Mouse (Mus musculus) layer of hippocampus, adult 18-20 months (tissue): ENCODE results near the gene Fxyd5. TPM values are rescaled to one million over a fixed set of nuclear protein-coding genes. Genes with fewer than 3 reads are reported as not detected.

Source experiments
- DNase-seq, 2 experiments: peaks; one replicate each; pipeline ENCODE4 v3.0.0; 2022; ENCODE audit warnings: low spot score in 2 of 2
- long read RNA-seq: library from polyadenylated mRNA; stranded (forward); transcript quantifications from one replicate; pipeline ENCODE4 v2.0.0, GENCODE M21; 2021
- total RNA-seq, 2 experiments: library from RNA; stranded (reverse); gene quantifications; 2 replicates each; pipeline ENCODE4 v1.2.3; 2021

Fxyd5 gene
- 10 to 100 TPM; 16.8 to 21.5 TPM for total RNA-seq
- long read RNA-seq, partial matches to known transcripts, result 1 of 11 reads
- long read RNA-seq, other reads (novel, unspliced or antisense), result 6 of 11 reads

DNA sequence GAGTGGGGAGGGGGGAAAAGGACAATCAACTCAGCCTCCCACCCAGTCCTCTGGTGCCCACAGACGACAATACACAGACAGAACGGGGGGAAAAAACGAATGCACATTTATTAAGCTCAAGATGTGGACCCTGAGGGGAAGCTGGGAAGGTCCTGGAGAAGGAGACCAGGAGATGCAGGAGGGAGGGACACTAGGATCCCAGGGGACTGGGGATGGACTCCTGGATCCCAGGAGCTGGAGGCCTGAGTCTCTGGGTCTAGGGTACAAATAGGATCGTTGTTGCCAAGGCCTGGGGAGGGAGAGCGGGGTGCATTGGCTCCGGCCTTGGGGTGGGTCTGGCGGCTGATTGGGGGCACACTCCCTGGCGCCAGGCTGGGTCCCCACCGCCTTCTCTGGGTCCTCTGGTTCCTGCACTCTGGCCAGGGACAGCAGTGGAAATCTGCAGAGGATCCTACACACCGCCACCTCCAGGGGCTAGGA lies at the start of gene Fxyd5:
Gene Fxyd5, minus strand, starts transcription at position 51 of the 480 bp plus-strand sequence.
- no peak for DNase-seq

DNA sequence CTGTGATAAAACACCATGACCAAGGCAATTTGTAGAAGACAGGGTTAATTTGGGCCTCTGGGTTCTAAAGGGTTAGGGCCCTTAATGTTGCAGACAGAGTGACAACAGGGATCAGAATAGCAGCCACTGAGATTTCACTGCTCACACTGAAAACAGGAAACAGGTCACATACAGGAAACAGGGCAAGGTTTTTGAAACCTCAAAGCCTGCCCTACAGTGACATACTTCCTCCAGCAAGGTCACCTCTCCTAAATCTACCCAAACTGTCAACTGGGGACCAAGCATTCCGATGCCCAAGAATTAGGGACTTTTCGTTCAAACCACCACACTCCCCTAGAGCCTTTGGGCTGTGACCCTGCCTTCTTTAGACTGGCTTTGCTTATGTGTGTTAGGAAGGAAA lies 47.4 kb upstream of the Fxyd5 start:
- no peak for DNase-seq

DNA sequence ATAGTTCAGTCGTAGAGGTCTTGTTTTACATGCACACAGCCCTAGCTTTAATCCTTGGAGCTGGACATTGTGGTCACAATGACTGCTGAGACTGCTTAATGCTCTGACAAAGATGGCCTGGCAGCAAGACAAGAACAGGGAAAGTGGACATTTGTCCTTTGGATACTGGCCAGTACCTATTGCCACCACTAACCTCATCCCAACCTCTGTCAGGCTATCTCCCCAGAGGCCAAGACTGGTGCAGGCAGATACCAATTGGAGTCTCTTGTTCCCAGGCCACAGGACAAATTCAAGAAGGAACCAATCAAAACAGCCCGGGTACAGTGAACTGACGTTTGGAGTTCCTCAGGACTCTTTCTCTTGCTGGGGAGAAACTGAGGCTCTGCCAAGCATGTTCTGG lies 45.9 kb upstream of the Fxyd5 start:
- DNase-seq, result no peak

DNA sequence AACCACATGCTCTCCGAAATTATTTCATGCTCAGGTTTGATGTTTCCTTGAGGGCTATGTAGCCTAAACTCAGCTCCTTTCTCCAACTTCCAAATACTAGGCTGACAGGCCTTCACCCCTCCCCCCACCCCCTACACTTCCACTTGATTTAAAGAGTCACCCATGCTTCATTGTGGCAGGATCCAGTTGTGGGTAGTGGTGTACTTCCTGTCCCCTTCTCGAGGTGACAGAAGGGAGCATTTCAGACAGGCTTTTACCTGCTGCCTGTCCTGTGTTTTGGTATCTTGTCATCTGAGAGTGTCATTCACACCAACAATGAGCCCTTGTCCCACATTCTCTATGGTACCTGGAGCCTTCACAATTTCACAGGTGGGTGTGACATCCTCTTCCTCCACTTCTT lies 45.0 kb upstream of the Fxyd5 start:
- DNase-seq, result no peak

DNA sequence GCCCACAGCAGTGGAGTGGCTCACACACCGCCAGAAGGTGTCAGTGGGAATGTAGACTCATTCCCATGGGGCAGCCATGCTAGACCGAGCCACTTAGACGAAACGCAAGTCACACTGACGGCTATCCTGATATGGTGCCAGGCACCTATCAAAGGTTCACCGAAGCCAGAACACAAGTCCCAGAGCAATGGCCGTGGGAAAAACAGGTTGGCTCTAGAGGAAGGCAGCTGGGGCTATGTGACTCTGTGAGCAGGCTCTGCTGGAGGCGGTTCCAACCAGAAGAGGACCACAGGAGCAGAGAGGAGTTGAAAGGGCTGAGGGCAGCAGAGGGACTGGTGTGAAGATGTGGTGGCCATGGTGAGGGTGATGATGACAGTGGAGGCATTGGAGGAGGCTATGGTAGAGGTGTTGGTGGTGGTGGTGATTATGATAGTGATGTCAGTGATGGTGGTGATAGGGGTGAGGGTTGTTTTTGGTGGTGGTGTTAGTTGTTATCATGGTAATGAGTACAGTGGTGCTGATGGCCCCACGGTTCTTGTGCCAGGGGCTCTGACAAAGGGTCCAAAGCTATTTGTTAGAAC lies 44.0 kb upstream of the Fxyd5 start:
- DNase-seq, result no peak

DNA sequence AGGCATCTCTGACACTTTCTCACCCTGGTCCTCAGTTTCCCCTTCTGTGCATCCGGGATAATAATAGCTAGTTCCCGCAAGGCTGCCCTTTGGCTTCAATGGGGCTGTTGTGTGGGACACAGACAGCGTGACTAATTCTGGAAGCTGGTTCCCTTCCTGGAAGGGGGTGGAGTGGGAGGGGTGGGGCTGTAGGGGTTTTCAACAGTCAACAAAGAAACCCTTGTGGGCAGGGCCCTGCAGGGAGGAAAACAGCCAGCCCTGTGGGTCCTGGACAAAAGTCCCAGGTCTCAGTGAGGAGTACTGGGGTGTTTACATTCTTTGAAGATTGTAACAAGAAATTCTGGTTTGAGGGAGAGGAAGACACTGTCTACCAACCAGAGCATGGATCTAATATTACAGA lies 42.9 kb upstream of the Fxyd5 start:
- peak in 1 of 2 experiments; percentile 61 for DNase-seq

DNA sequence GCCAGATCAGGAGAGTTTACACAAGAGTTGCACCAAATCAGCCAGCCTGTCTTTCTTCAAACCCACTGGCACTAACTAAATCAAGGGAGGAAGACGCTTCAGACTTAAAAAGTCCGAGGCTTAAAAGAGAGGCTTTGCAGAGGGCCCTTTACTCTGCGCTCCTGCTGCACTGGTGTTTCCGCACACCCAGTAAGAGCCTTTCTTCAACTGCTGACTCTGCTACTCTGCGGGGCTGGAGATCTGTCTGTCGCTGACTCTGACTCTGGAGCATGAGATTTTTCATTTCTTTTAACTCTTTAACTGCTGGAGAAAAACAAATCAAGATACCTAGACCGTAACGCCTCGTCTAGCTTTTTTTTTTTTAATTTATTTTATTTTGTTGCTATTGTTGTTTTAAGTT lies 41.9 kb upstream of the Fxyd5 start:
- no peak for DNase-seq

DNA sequence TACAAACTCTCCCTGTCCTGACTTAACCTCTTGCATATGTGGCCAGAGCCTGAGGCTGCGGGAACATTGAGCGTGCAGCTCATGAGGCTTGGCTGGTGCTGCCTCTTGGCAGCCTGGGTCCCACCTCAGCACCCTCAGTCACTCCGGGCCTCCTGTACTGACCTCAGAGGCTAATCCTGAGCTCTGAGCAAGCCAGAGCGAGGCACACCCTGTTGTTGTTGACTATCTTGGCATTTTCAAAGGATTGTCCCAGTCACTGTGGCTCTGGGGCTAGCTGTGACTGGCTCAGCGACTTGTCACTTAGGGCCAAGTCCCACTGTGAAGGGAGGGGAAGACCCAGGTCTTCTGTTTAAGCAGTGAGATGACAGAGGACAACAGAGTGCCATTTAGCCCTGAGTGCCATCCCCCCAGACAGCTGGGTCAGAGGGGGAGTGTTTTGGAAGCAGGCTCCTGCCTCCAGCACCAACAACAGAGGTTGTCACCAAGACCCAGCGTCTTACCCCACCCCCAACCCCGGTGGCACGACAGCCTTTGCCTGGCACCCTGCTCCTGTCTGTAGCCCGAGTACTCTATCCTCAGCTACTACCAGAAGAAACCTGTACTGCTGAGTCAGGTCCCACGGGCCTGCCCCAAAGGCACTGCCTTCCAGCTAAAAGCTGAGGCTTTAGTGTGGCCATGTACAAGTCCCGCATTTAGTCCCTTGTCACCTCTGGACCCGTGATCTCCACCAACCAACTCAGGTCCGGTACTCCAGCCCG lies 40.7 kb upstream of the Fxyd5 start:
- peak in 1 of 2 experiments; percentile 56 for DNase-seq

DNA sequence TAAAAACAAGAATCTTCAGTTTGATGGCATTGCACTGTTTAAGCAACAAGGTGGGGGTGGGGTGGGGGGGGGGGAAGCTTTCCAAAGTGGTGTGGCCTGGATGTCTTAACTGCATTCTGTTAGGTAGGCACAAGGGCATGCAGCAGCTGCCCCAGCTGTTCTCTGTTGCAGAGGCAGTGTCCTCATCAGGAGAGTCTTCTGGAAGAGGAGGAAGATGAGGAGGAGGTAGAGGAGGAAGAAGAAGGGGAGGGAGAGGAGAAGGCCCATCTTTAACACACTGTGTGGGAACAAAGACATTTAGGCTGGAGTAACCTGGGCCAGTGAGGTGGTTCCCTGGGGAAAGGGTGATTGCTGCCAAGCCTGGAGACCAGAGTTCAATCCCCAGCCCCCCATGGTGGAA lies 39.8 kb upstream of the Fxyd5 start:
- no peak for DNase-seq

DNA sequence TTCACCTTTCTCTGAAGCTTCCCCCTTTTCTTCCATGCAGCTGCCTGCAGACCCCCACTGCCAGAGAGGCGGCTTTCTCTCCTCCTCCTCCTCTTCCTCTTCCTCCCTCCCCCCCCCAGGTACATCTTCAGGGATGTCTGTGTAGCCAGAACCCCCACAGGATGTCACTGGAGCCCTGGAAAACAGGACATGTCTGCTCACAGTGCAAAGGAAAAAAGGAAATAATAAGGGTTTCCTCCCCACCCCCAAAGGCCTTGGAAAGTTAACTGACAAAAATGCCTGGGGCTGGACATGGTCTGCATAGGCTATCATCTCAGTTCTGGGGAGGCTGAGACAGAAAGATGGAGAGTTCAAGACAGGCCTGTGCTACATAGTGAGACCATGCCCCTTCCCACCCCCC lies 38.8 kb upstream of the Fxyd5 start:
- DNase-seq, result no peak

DNA sequence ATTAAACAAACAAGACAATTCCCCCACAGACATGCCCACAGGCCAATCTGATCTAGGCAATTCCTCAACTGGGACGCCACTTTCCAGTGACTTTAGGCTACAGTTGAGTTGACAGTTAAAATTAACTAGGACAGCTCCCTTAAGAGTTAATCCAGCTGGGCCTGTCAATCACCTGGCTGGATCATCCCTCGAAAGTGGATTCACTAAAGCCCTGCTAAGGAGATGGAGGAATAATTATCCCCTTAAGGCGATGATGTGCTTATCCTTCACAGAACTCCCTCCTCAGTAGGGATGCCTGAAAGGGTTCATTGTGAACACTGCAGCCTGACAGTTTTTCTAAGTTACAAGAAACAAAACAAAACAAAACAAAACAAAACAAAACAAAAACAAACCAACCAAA lies 38.3 kb upstream of the Fxyd5 start:
- DNase-seq, result no peak

DNA sequence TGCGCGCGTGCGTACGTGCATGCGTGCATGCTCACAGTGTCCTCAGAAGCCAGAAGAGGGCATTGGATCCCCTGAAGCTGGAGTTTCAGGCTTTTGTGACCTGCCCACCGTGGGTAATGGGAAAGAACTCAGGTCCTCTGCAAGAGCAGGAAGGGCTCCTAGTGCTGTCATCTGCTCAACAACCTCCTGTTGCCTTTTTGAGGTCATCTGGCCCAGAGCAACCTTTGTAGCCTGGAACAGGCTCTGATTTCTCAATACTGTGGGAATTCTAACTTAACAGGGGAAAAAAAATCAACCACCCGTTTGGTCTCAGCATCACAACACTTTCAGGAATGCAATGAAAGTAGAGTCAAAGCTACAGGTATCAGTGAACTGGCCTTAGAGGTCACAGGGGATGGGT lies 37.4 kb upstream of the Fxyd5 start:
- DNase-seq, result no peak

DNA sequence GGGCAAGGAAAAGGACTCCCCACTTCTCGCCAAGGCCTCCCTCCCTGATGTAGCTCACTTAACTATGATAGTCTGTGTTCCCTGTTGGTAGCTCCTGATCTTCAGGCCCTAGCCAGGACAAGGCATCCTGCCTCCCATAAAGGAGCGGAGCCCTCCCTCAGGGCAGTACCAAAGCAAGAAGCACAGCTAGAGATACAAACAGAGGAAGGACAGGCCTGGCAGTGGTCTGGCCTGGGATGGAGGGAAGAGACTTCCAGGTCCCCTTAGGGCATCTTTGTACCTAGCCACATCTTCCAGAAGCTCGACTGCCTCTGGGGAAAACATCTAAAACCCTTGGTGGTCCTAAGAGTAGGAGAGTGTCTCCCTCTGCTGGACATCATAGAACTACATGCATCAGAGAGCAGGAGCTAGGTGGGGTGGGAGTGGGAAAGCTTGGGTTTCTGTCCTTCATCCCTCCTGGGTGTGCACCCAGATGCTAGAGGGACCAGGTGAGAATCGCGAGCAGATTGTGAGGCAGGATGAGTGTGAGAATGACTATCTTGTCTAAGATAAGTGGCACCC lies 35.7 kb upstream of the Fxyd5 start:
- DNase-seq, result peak in 1 of 2 experiments; percentile 82

DNA sequence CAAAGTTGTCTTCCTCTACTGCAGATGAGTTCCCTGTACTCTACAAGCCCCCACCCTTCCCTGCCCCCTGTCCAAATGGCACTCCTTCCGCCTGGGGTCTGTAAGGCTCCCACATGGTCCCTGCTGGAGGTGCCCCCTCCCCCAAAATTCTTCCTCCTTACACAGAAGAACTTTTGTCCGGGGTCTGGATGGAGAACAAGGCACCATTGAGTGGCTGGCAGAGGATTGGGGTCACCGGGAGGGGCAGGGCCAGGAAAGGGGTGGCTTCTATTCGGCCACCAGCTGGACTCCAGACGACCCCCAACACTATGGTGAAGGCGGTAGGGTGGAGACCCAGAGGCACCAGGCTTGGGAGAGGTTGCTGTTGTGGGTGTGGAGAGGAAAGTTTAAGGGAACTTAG lies 35.2 kb upstream of the Fxyd5 start:
- peak in 1 of 2 experiments; percentile 60 for DNase-seq

DNA sequence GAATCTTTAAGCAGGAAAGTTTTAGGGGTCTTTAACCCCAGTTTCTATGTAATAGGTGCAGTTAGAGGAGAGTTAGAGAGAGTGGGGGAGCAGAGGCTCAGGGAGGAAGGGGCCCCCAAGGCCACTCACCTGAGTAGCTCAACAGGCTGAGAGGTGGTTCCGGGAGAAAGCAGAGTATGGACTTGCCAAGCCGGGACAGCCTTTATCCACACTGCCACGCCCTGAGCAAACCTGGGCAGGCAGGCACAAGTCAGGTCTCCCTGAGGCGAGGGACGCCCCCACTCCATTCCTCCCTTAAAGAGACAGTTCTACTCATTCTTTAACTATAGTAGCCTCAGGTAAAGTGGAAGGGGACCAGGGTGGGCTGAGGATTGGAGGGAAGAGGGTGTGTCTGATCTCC lies 34.2 kb upstream of the Fxyd5 start, which contains the start of gene Fxyd3:
Gene Fxyd3, minus strand, starts transcription at position 213 of the 400 bp plus-strand sequence.
- no peak for DNase-seq

DNA sequence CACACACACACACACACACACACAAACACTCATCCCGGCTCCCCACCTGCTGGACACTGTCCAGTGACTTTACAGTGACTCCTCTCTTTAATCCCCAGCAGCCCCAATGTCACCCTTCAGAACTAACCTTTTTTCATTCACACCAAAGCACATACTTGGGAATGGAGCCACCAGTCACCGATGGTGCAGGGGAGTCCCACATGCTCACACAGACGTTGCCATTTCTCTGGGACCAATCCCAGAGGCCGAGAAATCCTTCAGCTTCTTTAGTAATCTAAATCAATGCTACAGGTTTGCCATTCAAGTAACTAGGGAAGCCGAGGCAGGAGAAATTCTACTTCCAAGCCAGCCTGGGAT lies 32.4 kb upstream of the Fxyd5 start:
- DNase-seq, result peak; percentile 40 to 82

DNA sequence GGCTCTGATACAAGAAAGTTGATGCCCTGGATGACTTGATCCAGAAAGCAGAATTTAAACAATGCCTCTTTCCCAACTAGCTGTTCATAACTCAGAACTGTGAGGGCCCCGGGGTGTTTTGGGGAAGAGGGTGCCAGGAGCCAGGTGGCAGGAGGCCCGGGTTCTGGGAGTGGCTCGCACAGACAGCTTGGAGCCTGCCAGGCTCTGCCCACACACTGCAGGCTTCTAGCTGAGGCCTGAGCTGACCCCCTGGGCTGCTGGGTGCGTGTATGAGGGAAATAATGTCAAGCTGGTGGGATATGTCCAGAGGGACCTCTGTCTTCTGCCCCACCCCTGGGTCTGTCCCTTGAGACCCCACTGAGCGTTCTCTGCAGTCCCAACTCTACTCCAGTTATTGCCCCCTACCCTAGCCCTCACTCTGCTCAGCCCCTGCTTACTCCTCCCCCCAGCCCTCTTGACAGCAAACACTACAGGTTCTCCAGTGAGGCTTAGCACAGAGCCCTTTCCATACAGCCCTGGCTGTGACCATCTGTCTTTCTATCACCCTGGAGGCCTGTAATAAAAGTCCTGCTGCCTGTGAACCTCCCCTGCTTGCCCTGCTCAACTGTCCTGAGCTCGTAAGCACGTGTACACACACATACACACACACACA lies 31.9 kb upstream of the Fxyd5 start:
- DNase-seq, result peak in 1 of 2 experiments; percentile 59

DNA sequence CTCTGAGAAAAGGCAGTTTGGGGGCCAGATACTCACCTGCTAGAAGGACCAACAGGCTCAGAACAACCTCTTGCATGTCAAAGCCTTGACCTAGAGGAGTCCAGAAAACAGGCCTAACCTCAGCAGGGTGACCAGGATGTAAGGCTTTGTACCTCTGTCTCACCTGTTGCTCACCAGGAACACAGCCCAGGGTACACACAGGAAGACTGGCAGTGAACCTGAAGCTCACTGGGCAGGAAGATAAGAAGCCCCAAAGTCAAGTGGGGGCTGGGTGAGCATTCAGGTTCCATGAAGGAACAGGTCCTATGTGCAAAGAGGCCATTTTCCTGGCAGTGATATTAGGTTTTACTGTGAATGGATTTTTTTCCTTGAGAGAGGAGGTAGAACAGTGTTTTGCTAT lies 31.3 kb upstream of the Fxyd5 start:
- no peak for DNase-seq

DNA sequence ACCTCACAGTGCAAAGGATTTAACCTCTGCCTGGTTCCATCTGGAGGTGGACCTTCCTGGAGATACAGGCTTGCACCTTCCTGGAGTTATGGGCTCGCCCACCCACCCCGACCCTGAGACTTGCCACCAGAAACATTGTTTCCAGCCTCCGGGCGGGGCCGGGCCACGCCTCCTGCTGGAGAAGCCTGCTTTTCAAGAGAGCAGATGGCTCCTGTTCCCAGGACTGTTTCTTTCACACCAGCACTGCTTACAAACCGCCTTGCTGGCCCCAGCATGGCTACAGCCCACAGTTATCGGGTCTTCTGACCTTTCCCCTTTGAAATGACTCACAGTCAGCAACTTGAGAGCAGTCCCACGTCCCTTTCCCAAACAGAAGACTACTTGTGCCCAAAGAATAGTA lies 30.0 kb upstream of the Fxyd5 start:
- no peak for DNase-seq

DNA sequence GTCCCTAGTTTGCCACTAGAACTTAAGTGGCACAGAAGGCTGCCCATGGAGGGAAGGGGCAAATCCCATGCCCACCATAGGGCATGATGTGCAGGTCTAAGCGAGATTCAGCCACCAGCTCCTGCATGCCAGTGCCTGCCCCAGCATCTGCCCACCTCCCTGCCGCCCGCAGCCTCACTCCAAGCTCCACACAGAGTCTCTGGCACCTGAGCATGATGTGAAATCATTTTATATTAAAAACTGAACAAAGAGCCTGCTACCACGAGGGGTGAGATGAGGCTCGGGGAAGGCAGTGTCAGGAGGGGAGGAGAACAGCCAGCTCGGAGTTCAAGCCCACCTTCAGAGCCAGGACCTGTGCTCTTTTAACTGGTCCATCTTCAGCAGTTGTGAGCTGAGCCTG lies 28.0 kb upstream of the Fxyd5 start:
- DNase-seq, result no peak

DNA sequence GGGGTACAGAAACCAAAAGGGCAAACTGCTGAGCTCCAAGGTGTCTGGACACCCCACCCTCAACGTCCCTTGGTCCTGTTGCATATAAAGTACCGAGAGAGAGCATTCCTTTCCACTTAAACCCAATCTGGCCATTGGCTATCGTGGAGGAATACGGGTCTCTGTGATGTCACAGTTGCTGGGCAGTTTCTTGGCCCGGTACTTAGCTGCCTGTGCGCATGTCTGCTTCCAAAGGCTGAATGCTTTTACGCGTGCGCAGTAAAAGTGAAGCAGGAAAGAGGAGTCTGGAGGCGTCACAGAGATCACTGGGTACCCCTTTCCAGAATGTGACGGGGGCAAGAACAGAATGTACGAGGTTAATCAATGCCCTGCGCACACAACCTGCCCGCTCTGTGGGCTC lies 27.2 kb upstream of the Fxyd5 start:
- DNase-seq, result no peak

DNA sequence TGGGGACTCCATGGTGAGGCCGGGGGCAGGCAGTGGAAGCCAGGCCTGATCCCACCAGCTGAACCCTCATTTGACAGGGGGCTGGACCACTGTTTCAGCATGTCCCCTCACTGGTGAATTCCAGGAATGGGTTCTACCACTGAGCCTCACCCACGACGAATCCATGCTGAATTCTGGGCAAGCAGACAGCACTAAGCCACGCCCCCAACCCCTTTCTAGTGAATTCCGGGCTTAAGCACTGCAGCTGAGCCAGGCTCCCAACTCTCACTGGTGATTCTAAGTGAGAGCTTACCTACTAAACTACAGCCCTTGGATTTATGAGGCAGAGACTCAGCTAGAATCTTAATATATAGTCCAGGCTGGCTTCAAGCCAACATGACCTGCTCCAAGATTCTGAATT lies 25.6 kb upstream of the Fxyd5 start:
- peak in 1 of 2 experiments; percentile 74 for DNase-seq
